Mouse (Mus musculus): ENCODE results near the gene Prss48. TPM values are rescaled to one million over a fixed set of nuclear protein-coding genes. Genes with fewer than 3 reads are reported as not detected.

Prss48 gene
- total and polyA plus RNA-seq, 2 experiments from 2014 or later, result not detected

DNA sequence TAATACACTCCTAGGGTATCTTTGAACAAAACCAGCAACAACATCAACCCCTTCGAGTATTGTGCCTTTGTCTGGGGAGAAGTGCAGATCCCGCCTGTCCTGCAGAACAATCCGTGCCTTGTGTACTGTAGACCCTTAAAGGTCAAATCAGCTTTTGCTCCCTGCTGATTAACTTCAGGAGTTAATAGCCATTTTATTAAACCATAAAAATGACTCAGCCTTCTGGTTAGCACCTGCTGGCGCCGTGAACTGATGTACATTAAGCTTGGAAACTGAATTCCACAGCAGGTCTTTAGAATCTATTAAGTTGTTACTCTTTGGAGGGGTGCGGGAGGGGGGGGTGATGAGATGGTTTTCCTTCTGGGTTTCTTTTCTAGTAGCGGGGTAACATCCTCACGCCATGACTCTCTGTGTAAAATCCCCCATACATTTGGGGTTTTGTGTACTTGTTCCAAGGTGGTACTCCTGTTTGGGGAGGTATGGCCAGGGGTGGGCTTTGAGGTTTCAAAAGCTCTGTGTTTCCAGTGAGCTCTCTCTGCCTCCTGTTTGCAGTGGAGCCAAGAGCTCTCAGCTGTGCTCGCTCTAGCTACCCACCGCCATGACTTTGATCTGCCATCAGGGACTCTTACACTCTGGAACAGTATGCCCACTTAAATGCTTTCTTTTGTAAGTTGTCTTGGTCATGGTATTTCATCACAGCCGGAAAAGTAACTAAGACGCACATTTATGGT, 21.9 kb upstream of the Prss48 start:
- H3K9me3 ChIP-seq (replicated peaks; ENCODE audit: control insufficient read depth, low read length), result no peaks in the 10 kb centered on the region
- no peak overlapping the region for H3K4me2 ChIP-seq (ENCODE audit: low read depth, low read length)
- DNase-seq (ENCODE audit: low spot score), result no peak
- no peak overlapping the region for H3K4me3 ChIP-seq (ENCODE audit: low read depth, low read length)
- TF ChIP-seq CTCF (IDR thresholded peaks at IDR 0.05; ENCODE audit: low read depth) (no peak), EP300 (IDR thresholded peaks at IDR 0.05; ENCODE audit: low read depth) (no peak)
- H3K27me3 ChIP-seq (ENCODE audit: control insufficient read depth, insufficient read depth, low read length), result no peaks in the 10 kb centered on the region
- H3K4me1 ChIP-seq (ENCODE audit: control insufficient read depth, insufficient read depth), result no peaks in the 10 kb centered on the region
- no peak overlapping the region for H3K27ac ChIP-seq (ENCODE audit: low read depth)
- 95% methylated on average over 12 of the region's 12 CpGs for WGBS
- H3K9ac ChIP-seq (replicated peaks; ENCODE audit: low read depth, low read length), result no peak overlapping the region
- no peaks in the 10 kb centered on the region for H3K36me3 ChIP-seq (replicated peaks; ENCODE audit: control insufficient read depth, insufficient read depth, low read length)
- ATAC-seq (ENCODE audit: insufficient read depth, low read depth), result no peak

- Histone ChIP-seq H3K27ac (ENCODE audit: low read depth) (no peak overlapping the region), H3K9me3 (replicated peaks; ENCODE audit: control insufficient read depth, low read length) (no peaks in the 10 kb centered on the region), H3K27me3 (ENCODE audit: control insufficient read depth, insufficient read depth, low read length) (no peaks in the 10 kb centered on the region), H3K4me1 (ENCODE audit: control insufficient read depth, insufficient read depth) (no peaks in the 10 kb centered on the region), H3K9ac (replicated peaks; ENCODE audit: low read depth, low read length) (no peak overlapping the region), H3K4me3 (ENCODE audit: low read depth, low read length) (no peak overlapping the region), H3K4me2 (ENCODE audit: low read depth, low read length) (no peak overlapping the region), H3K36me3 (replicated peaks; ENCODE audit: control insufficient read depth, insufficient read depth, low read length) (no peaks in the 10 kb centered on the region)
- ATAC-seq (ENCODE audit: insufficient read depth, low read depth), result no peak
- TF ChIP-seq EP300 (IDR thresholded peaks at IDR 0.05; ENCODE audit: low read depth) (no peak), CTCF (IDR thresholded peaks at IDR 0.05; ENCODE audit: low read depth) (no peak)
- WGBS, result 85% methylated on average over 4 of the region's 4 CpGs
- no peak for DNase-seq (ENCODE audit: low spot score)
These were observed 19.4 kb upstream of the Prss48 start for GRCm38 (mm10) chr3:86021651-86022050.

DNA sequence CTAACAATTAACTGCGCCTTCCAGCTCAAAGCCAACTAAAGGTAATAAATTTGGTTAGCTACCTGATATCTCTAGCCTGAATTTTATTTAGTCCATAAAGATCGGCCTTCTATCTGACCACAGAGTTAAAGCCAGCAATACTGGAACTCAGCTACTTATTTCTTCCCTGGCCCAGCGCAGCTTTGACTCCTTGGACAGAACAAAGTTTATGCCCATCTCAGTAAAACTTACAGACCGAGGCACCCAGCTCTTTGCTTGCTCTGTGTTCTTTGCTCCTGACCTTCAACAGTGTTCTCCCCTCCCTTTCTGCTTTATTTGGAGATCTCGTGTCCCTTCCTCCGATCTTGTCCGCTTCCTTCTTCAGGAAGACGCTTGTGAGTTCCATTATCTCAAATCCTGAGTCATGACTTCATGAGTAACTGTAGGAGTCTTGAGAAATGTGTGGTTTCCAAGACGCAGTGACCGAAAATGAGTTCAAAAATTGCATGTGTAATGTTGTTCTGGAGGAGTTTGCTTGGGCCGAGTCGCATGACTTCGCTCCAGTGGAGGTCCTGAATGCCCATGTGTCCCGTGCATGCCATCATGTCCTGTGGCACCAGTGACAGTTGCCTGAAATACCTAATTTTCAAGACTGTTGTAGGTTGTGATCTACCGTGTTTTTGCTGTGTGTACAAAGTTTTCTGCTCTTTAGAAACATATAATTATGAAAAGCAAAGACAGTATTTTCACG, 18.8 kb upstream of the Prss48 start:
- no peaks in the 10 kb centered on the region for H3K4me1 ChIP-seq (ENCODE audit: control insufficient read depth, insufficient read depth)
- H3K27me3 ChIP-seq (ENCODE audit: control insufficient read depth, insufficient read depth, low read length), result no peaks in the 10 kb centered on the region
- H3K4me2 ChIP-seq (ENCODE audit: low read depth, low read length), result no peak overlapping the region
- no peaks in the 10 kb centered on the region for H3K9me3 ChIP-seq (replicated peaks; ENCODE audit: control insufficient read depth, low read length)
- no peak for TF ChIP-seq CTCF (IDR thresholded peaks at IDR 0.05; ENCODE audit: low read depth)
- no peak for TF ChIP-seq EP300 (IDR thresholded peaks at IDR 0.05; ENCODE audit: low read depth)
- WGBS, result 77% methylated on average over 16 of the region's 16 CpGs
- no peak overlapping the region for H3K9ac ChIP-seq (replicated peaks; ENCODE audit: low read depth, low read length)
- no peak for DNase-seq (ENCODE audit: low spot score)
- ATAC-seq (ENCODE audit: insufficient read depth, low read depth), result no peak
- H3K27ac ChIP-seq (ENCODE audit: low read depth), result no peak overlapping the region
- H3K4me3 ChIP-seq (ENCODE audit: low read depth, low read length), result no peak overlapping the region
- no peaks in the 10 kb centered on the region for H3K36me3 ChIP-seq (replicated peaks; ENCODE audit: control insufficient read depth, insufficient read depth, low read length)

GRCm38 (mm10) chr3:86017484-86017883, 15.2 kb upstream of the Prss48 start:
- Histone ChIP-seq H3K27ac (ENCODE audit: low read depth) (no peak overlapping the region), H3K4me3 (ENCODE audit: low read depth, low read length) (no peak overlapping the region), H3K9me3 (replicated peaks; ENCODE audit: control insufficient read depth, low read length) (no peaks in the 10 kb centered on the region), H3K4me1 (ENCODE audit: control insufficient read depth, insufficient read depth) (peaks cover 4% of the 10 kb centered on the region; the same call in 1 of the 2 replicates), H3K36me3 (replicated peaks; ENCODE audit: control insufficient read depth, insufficient read depth, low read length) (no peaks in the 10 kb centered on the region), H3K9ac (replicated peaks; ENCODE audit: low read depth, low read length) (no peak overlapping the region), H3K27me3 (ENCODE audit: control insufficient read depth, insufficient read depth, low read length) (no peaks in the 10 kb centered on the region), H3K4me2 (ENCODE audit: low read depth, low read length) (no peak overlapping the region)
- WGBS, result 32% methylated on average over 8 of the region's 8 CpGs
- DNase-seq (ENCODE audit: low spot score) (peak; percentile 76), ATAC-seq (ENCODE audit: insufficient read depth, low read depth) (peak; percentile 85)
- TF ChIP-seq EP300 (IDR thresholded peaks at IDR 0.05; ENCODE audit: low read depth), result no peak
- TF ChIP-seq CTCF (IDR thresholded peaks at IDR 0.05; ENCODE audit: low read depth), result no peak

DNA sequence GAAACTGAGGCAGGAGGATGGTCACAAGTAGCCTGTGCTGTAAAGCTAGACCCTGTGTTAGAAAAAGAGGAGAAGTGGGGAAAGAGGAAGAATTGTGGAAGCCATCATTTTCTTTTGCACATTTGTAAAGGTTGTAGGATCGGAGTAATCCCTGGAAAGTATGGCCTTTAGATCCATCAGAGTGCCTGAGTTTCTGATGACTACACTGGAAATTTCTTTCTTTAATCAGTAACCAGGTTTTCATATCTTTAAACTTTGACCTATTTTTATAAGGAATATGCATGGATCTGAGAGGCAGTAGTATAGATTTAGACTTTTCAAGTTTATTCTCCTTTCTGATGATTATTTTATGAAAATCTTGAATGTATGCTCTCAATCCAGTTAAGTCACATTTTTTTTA, 14.7 kb upstream of the Prss48 start:
- Histone ChIP-seq H3K27ac (ENCODE audit: low read depth) (no peak overlapping the region), H3K9me3 (replicated peaks; ENCODE audit: control insufficient read depth, low read length) (no peaks in the 10 kb centered on the region), H3K9ac (replicated peaks; ENCODE audit: low read depth, low read length) (no peak overlapping the region), H3K4me2 (ENCODE audit: low read depth, low read length) (no peak overlapping the region), H3K4me3 (ENCODE audit: low read depth, low read length) (no peak overlapping the region), H3K27me3 (ENCODE audit: control insufficient read depth, insufficient read depth, low read length) (no peaks in the 10 kb centered on the region), H3K4me1 (ENCODE audit: control insufficient read depth, insufficient read depth) (peaks cover 4% of the 10 kb centered on the region; the same call in 1 of the 2 replicates), H3K36me3 (replicated peaks; ENCODE audit: control insufficient read depth, insufficient read depth, low read length) (no peaks in the 10 kb centered on the region)
- TF ChIP-seq CTCF (IDR thresholded peaks at IDR 0.05; ENCODE audit: low read depth), result no peak
- TF ChIP-seq EP300 (IDR thresholded peaks at IDR 0.05; ENCODE audit: low read depth), result no peak
- WGBS, result 84% methylated on average over 1 of the region's 1 CpGs
- no peak for DNase-seq (ENCODE audit: low spot score)
- no peak for ATAC-seq (ENCODE audit: insufficient read depth, low read depth)
